Mouse (Mus musculus) A20 (cell line): ENCODE measurements around the gene Snrnp27.
A peak's percentile ranks its signal among the peaks of the same experiment; 100 is the strongest.

ENCODE experiments used
- DNase-seq: peaks from one replicate; pipeline ENCODE4 v3.0.0-alpha.2; 2011; ENCODE audit warnings: low read depth, low spot score

Snrnp27 gene

GRCm38 (mm10) chr6:86665076-86665475 lies 19.2 kb downstream of the Snrnp27 start:
- DNase-seq = no peak

GRCm38 (mm10) chr6:86660161-86660877 lies 24.0 kb downstream of the Snrnp27 start:
- DNase-seq = no peak

GRCm38 (mm10) chr6:86658501-86658900 lies 25.8 kb downstream of the Snrnp27 start:
- DNase-seq = no peak

- peak; percentile 77 for DNase-seq
These were observed 29.9 kb downstream of the Snrnp27 start for GRCm38 (mm10) chr6:86654270-86654916.

GRCm38 (mm10) chr6:86653026-86653425 lies 31.3 kb downstream of the Snrnp27 start:
- DNase-seq = no peak

GRCm38 (mm10) chr6:86646143-86646542 lies 38.2 kb downstream of the Snrnp27 start:
- DNase-seq = no peak

- DNase-seq = no peak
These were observed 38.8 kb downstream of the Snrnp27 start for GRCm38 (mm10) chr6:86645551-86645950.

GRCm38 (mm10) chr6:86644775-86645400 lies 39.4 kb downstream of the Snrnp27 start:
- no peak for DNase-seq

- DNase-seq = no peak
These were observed 42.6 kb downstream of the Snrnp27 start for GRCm38 (mm10) chr6:86641716-86642115.

GRCm38 (mm10) chr6:86640776-86641175 lies 43.5 kb downstream of the Snrnp27 start:
- no peak for DNase-seq

- DNase-seq = no peak
These were observed 44.2 kb downstream of the Snrnp27 start for GRCm38 (mm10) chr6:86640161-86640560.

GRCm38 (mm10) chr6:86639180-86640160 lies 44.9 kb downstream of the Snrnp27 start:
- DNase-seq = peak; percentile 45

- no peak for DNase-seq
These were observed 45.9 kb downstream of the Snrnp27 start for GRCm38 (mm10) chr6:86638434-86638833.

GRCm38 (mm10) chr6:86637860-86638259 lies 46.5 kb downstream of the Snrnp27 start:
- no peak for DNase-seq

- DNase-seq = no peak
These were observed 47.0 kb downstream of the Snrnp27 start for GRCm38 (mm10) chr6:86637171-86637835.

- no peak for DNase-seq
These were observed 47.8 kb downstream of the Snrnp27 start for GRCm38 (mm10) chr6:86636495-86636894.

- no peak for DNase-seq
These were observed 54.2 kb downstream of the Snrnp27 start for GRCm38 (mm10) chr6:86630141-86630540.

- no peak for DNase-seq
These were observed 56.4 kb downstream of the Snrnp27 start, which contains the start of gene Asprv1 for GRCm38 (mm10) chr6:86627946-86628345. Gene Asprv1 (plus strand): TSS chr6:86628164.
